Mouse (Mus musculus): ENCODE results near the gene AU022252.
A peak's percentile ranks its signal among the peaks of the same experiment; 100 is the strongest.

The AU022252 gene

GRCm38 (mm10) chr4:119188060-119188785 is 44.3 kb downstream of the AU022252 start:
- peak in 1 of 2 experiments; percentile 40 for DNase-seq (ENCODE audit: low spot score in 2 of 2)

DNA sequence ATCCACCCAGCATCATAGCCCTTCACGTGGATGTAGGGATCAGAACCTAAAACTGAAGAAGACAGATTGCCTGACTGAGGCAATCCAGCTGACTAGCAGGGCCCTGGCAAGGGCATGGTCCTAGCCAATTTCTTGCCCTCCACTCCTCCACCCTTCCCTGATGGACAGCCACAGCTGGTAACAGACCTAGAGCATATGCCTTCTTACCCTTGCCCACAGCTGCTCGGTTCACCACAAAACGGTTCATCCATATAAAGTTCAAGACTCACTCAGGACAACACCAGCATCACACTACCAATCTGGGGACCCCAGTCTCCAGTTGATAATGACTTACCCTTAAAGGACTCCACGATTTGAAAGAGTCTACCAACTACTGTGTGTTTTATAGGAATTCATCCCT is 46.7 kb downstream of the AU022252 start:
- no peak for DNase-seq (ENCODE audit: low spot score in 2 of 2)

DNA sequence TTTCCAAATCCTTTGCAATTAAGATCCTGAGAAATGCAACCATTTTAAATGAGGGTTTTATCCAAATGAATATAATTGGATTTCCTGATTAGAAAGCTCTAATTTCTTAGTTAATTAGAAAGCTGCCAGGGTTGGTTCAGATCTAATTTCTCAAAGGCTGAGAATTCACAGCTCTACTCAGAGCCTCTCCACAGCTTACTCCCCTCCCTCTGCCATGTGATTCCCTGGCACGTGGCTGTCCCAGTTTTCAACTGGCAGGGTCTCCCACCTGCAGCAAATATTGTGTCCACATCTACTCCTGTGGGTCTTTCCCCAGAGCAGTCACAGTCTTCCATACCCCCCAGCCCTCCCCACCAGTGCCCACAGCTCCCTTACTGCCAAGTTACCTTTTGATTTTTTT is 49.0 kb downstream of the AU022252 start:
- no peak for DNase-seq (ENCODE audit: low spot score in 2 of 2)

- DNase-seq (ENCODE audit: low spot score in 2 of 2) = no peak
Observed at GRCm38 (mm10) chr4:119181456-119181855, 51.1 kb downstream of the AU022252 start.

DNA sequence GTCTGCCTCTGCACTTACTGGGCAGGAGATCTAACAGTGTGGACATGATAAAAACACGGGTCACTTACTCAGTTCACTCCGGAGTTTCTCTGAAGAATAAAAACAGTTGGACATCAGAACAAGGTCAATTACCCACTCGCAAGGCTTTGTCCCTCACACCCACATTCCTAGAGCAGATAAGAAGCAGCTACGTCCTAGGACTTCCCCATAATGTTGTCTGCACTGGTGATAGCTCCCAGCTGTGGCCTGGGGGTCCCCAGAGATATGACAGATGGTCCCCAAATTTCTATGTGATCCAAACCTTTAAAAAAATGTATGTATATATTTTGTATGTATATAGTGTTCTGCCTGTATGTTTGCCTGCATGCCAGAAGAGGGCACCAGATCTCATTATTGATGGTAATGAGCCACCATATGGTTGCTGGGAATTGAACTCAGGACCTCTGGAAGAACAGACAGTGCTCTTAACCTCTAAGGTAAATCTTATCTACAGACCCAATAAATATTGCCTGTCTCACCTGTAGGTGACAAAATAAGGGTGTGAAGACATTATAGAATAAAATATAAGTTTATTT is 52.3 kb downstream of the AU022252 start:
- DNase-seq (ENCODE audit: low spot score in 2 of 2) = no peak

DNA sequence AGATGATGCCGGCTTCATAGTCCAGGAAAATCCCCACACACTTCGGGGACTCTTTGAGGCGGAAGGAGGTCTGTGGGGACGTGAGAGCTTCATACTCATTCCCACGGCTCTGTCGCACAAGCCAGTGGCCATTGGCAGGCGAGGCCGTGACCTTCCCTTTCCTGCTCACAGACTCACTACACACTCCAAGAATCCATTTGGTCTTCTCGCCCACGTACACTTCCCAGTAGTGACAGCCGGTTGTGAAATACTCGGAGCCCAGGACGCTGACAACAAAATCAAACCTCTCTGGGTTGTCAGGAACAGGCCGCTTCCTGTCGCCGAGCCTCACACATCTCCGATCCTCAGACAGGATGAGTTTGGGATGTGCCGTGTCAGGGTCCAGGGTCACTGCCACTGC is 54.2 kb downstream of the AU022252 start:
- DNase-seq (ENCODE audit: low spot score in 2 of 2) = no peak

- DNase-seq (ENCODE audit: low spot score in 2 of 2) = peak in 1 of 2 experiments; percentile 59
Observed at GRCm38 (mm10) chr4:119177702-119178101, 54.8 kb downstream of the AU022252 start.

DNA sequence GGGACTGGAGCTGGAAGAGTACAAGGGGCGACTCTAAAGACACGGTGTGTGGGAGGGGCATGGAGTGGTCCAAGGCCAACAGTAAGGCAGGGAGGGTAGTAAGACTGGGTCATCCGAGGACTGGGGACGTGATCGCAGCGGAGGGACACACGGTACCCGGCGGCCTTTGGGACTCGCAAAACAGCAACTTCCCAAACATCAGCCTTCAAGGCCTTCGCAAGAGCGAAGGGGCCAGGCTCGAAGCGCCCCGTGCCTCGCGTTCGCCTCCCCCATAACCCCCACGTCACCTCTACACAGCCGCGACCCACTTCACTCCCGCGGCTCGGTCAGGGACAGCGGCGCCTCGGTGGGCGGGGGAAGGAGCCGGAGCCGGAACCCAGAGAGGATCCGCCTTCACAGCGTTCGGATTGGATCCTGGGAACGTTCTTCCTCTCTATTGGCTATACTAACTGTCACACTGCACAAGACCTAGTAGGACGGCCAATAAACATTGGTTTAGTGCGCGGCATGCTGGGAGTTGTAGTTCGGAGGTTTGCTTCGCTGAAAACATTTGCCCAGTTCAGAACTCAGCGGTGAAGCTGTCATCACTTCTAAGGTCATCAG is 58.6 kb downstream of the AU022252 start, which contains the start of gene Zfp691:
Zfp691 (minus strand) TSS at position 345 of the 603 bp plus-strand sequence.
- DNase-seq (ENCODE audit: low spot score in 2 of 2) = peak; percentile 96 to 99

- no peak for DNase-seq (ENCODE audit: low spot score in 2 of 2)
Observed at GRCm38 (mm10) chr4:119172919-119173650, 59.4 kb downstream of the AU022252 start.

- DNase-seq (ENCODE audit: low spot score in 2 of 2) = peak; percentile 88 to 91
Observed at GRCm38 (mm10) chr4:119167663-119168062, 64.8 kb downstream of the AU022252 start.

- no peak for DNase-seq (ENCODE audit: low spot score in 2 of 2)
Observed at GRCm38 (mm10) chr4:119167068-119167467, 65.4 kb downstream of the AU022252 start.

- DNase-seq (ENCODE audit: low spot score in 2 of 2) = no peak
Observed at GRCm38 (mm10) chr4:119165916-119166315, 66.6 kb downstream of the AU022252 start.

GRCm38 (mm10) chr4:119162990-119163389 is 69.5 kb downstream of the AU022252 start:
- no peak for DNase-seq (ENCODE audit: low spot score in 2 of 2)

DNA sequence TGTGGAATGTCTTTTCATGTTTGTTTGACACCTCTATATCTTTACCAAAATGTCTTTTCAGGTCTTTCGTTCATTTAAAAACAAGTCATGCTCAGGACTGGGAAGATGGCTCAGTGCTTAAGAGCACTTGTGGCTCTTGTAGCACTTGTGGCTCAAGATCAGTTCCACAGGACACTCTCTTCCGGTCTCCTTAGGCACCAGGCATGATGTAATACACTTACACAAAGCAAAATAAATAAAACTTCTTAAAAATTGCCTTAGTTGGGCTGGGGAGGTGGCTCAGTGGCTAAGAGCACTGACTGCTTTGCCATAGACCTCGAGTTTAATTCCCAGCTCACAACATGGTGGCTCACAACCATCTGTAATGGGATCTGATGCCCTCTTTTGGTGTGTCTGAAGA is 71.2 kb downstream of the AU022252 start:
- DNase-seq (ENCODE audit: low spot score in 2 of 2) = no peak

- DNase-seq (ENCODE audit: low spot score in 2 of 2) = no peak
Observed at GRCm38 (mm10) chr4:119157891-119158290, 74.6 kb downstream of the AU022252 start.

DNA sequence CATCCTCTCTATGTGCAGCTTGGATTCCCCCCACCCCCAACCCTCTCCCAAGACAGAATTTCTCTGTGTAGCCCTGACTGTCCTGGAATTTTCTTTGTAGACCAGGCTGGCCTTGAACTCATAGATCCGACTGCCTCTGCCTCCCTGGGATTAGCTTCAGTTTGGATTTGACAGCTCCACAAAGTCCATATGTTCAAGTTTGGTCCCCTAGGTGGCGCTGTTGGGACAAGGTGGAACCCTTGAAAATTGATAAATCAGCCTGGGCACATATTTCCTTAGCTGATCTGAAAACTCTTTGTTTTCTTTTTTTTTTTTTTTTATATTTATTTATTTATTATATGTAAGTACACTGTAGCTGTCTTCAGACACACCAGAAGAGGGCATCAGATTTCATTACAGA is 75.3 kb downstream of the AU022252 start:
- DNase-seq (ENCODE audit: low spot score in 2 of 2) = peak in 1 of 2 experiments; percentile 66
